Mouse (Mus musculus): ENCODE measurements around the gene Htr1d.
A peak's percentile ranks its signal among the peaks of the same experiment; 100 is the strongest.

Gene Htr1d

DNA sequence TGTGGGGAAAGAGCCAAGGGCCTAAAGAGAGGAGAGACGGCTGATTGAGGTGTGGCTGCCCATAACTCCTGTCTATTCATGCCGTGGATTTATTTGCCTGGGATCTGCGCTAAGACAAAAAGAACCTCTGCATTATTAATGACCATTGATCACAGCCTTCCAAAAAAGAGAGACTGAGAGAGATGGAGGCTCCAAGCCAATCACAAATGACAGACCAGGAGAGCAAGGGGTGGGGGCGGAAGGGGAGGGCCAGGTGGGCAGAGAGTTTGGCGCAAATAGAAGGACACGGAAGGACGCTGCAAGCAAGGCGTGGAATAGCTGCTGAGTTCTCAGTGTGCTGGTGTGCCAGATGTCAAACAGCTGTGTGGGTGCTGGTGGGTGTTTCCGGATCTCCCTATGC lies at the start of gene Htr1d:
Htr1d (plus strand) TSS at position 301 of the 400 bp plus-strand sequence.
- no peak for DNase-seq

DNA sequence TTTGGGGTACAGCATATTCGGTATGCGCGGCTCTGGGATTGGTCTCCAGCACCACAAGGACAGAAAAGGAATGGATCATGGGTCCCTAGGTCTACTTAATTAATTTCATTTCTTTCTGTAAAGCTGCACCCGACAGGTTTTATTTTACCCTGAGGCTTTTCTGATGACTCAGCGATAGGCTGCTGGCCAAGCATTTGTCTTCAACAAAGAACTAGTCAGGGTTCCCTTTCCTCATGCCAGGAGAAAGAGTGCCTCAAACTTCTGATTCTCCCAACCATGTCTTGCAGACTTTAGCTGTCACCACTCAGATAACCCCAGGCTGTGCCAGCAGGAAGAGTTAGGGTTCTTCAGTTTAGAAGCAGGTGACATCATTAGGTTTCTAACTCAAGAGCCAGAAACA lies 46.3 kb upstream of the Htr1d start:
- DNase-seq = no peak

DNA sequence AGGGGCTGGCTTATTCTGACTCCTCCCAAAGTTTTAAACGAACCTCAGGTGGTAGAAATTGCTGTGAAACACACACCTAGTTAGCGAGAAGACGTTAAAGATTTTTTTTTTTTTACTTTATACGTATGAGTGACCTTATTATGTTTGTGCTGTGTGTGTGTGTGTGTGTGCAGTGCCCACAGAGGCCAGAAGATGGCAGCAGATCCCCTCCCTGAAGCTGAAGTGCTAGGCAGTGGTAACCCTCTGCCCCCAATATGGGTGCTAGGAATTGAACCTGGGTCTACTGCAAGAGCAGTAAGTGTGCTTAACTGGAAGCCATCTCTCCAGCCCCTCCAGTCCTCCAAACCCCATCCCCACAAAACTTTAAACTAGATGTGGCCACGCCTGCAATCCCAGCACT lies 40.3 kb upstream of the Htr1d start:
- DNase-seq = no peak

DNA sequence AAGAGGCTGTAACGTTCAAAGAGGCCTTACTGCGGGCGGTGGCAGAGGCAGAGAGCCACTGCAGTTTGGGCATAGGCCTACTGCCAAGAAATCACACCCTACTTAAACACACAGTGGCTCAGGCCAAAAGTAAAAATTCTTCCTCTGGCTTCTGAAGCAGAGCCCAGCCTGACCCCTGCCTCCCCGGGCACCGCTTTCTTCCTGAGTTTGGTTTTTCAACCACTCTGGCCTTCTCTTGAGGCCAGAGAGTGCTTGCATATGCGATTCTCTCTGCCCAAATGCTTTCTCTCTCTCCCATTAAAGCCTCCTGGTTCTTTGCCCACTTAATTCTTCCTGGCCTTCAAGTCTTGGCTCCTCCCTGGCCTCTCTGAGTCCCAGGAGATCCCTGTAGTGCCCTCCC lies 39.5 kb upstream of the Htr1d start:
- no peak for DNase-seq

DNA sequence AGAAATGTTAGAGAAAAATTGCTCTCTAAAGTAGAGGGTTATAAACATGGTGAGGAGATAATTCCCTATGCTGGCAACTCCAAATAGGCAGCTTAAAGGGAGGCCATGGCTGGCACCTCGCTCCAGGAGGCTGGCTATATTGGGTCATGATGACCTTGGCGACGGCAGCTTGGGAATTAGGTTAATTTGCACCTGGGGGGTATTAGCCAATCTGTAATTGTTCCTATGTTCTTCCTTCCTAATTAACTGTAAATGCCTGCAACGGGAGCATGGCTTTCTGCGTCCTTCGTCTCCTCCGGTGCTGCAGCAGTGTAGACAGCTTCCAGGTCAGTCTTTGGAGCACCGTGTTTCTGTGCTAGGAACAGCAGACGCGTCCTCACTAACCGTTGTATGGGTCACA lies 36.1 kb upstream of the Htr1d start:
- no peak for DNase-seq

DNA sequence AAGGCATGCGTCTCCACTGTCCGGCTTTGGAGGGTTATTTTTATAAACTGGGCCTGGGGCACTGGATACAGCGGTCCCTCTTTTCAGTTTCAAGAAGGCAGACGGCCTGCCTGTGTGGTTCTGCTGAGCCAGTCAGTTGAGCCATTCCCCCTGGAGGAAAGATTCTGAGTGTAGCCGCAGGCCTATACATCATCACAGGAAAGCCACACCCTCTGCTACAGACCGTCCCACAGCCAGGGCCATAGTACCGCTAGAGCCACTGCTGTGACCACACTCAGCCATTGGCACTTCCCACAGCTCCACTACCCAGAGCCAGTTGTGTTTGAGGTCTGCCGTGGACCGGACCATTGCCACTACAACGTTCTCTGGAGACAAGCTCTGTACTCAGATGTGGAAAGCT lies 21.5 kb upstream of the Htr1d start:
- no peak for DNase-seq

DNA sequence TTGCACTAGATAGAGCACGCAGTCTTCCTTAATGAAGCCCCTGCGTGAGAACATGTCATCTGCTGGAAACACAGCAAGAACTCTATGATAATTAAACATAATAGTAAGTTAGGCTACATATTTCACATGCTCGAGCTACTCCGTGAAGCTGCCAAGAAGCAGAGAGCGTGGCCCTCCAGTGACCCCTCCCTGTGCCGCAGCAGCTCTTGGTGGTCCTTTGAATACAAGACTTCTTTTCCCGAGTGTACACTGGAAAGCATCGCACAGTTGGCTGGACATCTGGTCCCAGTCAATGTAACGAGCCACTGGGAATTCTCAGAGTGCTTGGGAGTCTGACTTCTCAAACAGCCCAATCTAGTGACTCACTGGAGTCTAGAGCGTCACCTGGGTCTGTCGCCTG lies 15.5 kb upstream of the Htr1d start:
- DNase-seq = no peak

DNA sequence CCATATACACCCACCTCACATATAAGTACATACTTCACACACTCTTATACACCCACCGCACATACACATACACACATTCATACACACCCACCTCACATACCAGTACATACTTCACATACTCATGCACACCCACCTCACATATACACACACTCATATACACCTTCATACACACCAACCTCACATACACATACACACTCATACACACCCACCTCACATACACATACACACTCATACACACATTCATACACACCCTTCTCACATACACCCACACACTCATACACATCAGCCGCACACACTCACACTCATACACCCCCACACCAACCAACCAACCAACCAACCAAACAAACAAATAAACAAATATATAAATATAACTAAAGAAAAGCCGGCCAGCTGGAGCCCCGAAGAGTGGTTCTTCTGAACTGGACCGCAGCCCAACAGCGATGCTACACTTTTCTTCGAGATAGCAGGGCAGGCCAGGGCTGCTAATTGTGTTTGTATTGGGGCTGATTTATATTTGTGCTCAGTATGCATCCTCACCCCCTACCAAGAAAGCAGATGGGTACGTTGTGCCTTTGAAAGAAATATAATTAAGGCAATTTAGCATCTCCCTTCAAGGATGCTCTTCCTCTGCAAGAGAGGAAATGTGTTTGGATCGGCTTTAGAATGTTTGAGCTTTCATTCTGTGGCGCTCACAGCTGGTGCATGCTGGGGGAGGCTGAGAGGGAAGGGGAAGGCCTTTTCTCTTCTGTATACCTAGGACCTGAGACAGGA lies 11.1 kb upstream of the Htr1d start:
- DNase-seq = no peak

DNA sequence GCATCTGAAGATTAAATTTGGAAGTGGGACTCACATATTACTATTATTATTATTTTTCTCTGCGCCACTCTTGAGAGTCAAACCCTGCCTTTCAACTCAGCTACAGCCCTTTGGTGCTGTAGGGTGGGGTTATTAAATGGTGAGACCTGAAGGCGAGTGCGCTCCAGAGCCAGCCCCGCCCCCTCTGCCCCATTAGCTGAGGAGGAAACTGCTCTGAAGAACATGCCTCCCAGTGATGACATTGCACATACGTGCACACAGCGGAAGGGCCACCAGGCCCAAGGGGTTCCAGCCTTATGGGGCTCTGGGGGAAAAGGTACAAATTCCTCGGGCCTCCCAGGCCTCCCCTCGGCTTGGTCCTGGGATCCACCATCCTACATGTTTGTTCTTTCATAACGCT lies 7.8 kb upstream of the Htr1d start:
- DNase-seq = no peak

DNA sequence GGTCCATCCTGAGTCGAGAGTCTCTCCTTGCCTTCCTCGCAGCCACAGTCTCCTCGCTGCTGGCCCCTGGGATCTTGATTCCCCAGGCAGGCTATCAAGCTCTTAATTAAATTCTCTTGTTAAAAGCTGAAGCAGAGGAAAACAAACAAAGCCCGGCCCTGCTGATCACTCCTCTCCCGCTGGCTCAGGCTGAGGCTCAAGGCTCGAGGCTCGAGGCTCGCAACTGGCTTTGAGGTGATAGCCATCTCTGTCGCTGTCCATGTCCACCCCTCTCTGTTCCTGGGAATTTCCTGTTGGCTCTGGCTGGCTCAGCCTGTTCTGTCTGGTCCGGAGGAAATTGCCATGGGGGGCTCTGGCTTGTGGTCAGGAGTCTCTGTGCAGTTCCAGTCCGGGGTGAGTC lies 4.4 kb upstream of the Htr1d start:
- DNase-seq = no peak

DNA sequence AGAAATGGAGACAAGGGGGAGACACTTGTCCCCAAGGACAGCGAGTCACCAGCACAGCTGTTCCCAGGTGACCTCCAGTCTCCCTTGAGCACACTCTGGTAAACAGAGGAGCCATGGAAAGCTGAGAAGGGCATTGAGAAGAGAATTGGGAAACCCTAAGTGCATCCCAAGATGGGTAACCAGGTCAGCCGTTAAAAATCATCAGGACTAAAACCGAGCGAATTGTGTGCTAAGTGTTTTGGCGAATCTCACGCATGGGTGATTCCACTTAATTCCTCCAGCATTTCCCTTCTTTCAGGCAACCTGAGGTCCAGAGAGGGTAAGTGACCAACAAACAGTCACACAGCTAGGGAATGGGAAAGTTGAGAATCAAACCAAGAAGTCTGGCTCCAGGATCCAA lies 3.9 kb upstream of the Htr1d start:
- no peak for DNase-seq

DNA sequence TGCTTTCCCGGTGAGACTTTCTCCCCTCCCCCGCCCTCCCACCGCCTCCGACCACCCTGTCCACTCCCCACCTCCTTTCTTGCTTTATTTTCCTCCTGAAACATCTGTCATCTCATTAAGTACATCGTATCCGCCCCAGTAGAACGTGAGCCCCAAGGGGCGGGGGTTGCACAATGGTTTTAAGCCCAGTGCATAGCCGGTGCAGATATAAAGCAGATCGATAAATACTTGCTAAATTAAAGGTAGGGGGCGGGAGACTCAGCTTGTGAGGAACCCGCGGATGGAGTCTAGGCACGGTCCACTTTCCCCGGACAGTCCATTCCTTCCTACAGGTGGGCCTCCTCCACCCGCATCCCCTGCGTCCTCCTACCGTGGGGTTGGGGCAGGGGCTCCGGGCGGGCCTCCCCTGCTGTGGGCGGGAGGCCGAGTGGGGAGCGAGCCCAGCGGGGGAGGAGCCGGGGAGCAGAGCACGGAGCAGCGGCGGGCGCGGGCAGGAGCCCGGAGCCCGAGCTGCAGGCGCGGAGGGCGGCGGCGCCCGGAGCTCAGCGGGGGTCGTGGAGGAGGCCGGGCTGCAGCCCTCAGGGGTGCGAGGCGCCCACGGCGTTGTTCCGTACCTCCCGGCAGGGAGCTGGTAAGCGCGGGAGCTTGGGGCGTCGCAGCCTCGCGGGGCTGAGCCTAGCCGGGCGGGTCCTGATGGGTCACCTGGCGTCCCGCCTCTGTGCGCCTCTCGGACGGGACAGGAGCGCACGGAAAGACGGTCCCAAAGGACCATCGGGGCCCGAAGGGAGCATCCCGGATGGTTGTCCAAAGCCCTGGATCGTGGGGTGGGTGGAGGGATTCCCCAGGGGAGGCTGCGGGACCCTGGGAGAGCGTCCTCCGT lies 1.0 kb downstream of the Htr1d start:
- DNase-seq = peak; percentile 13

DNA sequence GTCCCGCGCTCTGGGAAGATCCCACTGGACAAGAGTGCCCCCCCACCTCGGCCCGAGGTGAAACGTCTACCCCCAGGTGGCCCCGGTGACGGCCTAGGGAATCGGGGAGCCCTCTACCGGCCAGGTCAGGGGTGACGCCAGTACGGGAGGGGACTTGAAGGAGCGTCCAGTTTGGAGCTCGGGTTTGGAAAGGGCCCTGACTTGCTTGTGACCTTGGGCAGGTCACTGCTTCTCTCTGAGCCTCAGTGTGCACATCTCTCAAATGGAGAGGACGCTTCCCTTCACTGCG lies 1.6 kb downstream of the Htr1d start:
- peak; percentile 44 for DNase-seq

DNA sequence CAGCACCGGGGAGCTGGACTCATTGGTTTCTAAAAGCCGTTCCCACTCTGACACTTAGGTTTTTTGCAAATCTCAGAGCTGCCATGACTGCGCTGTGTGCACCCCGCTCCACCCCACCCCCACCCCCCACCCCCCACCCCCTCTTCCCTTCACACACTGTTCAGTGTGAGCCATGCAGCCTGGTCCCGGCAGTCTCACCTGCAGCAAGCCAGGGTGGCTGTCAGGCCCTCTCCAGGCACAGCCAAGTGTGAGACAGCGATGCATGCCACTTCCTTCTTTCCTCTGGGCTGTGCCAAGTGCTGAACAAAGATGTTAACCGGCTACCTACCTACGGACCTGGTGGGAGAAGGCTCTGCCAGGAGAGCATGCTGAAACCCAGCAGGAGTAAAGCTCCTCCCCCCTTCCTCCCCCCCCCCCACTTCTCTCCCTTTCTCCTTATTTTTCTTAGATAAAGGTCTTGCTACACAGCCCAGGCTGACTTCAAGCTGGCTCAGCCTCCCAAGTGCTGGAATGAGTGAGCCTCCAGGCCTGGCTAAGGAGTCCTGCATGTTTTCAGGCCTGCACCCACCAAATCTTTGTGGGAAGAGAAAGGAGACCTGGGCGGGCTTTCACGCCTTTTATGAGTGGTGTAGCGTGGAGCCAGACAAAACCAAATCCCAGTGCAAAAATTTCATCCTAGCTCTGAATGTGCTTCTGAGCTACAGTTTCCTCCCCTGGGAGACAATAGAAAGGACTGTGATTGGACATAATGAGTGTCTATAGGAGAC lies 7.5 kb downstream of the Htr1d start:
- DNase-seq = no peak

DNA sequence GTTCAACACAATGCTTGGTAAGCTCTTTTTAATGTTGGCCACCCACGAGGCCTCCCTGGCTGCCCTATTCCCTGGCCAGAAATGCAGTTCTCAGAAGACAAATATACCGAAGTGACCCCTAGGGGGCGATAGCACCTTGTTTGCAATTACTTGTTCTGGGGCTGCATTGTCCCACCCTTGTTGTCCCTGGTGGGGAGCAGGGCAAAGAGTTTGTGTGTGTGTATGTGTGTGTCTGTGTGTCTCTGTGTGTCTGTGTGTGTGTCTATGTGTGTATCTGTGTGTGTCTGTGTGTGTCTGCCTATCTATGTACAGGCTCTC lies 8.0 kb downstream of the Htr1d start:
- DNase-seq = peak; percentile 60

DNA sequence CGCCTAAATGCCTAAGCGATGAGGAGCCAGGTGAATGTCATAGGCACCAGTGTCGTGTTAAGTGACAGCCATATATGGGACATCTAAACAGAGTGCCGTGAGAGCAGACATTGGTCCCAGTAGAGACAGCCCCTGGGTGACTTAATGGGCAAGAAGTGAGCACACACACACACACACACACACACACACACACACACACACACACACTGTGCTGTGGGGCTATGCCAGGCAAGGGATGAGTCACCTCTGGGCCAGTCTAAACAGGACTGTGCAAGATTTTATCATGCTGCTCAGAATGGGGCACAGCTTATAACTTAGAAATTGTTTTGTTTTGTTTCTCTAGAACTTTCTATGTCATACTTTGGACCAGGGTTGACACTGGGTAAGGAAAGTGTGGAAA lies 10.7 kb downstream of the Htr1d start:
- DNase-seq = no peak

DNA sequence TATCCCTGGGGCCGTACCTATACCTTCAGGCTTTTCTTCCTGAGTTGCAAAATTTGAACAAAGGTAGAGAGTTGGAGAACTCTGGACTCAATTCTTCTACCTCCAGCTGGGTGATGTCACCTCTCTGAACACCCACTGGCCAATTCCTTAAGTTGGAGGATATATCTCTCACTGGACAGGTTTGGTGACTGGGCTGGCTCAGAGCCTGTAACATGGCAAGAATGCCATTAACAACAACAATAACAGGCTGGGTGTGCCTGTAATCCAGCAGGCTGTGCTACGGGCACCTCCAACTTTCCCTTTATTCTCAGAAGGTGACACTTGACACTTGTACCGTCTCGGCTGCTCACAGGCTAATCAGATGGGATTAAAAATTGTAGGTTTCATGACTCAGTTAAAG lies 15.8 kb downstream of the Htr1d start:
- no peak for DNase-seq

DNA sequence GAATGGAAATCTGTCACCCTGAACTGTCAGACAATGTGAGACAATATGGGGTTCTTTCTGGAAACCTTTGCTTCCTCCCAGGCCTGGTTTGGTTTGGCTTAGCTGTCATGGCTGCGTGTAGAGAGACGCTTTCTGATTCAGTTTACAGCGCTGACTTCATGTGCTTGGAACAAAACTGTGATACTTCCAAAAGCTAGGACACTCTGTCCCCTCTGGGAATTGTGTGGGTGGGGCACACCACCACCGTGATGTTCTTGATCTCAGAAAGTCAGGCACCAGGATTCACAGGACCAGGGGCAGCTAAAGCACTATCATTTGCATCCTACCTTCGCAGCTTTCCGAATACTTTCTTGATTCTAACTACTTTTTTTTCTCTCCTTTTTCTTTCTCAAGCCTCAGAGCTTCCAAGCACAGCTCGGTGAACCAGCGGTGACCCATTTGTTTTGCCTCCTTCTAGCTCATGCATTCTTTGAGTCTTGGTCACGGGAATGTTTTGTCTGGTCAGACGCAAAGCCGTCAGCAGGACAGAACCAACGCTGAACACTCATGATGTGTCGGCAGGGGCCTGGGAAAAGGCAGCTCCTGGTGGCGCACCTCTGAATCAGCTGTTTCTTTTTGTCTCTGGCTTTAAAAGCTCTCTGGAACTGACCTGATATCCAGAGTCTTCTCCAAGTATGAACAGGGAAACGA lies 18.2 kb downstream of the Htr1d start:
- no peak for DNase-seq

DNA sequence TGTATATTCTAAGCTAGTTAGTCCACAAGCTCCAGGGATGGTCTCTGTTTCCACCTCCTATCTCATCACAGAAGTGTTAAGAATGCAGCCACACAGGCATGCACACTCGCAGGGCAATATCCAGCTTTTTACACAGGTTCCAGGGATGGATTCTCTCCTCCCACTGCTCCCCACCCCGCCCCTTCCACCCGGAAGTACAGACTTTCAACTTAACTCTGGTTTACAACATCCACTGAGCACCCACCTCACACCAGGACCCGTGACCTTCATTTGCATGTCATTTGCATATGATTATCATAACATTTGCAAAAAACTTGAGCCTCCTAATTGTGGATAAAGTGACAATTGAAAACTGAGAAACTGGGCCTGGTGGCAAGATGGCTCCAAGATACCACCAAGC lies 21.2 kb downstream of the Htr1d start:
- DNase-seq = no peak

DNA sequence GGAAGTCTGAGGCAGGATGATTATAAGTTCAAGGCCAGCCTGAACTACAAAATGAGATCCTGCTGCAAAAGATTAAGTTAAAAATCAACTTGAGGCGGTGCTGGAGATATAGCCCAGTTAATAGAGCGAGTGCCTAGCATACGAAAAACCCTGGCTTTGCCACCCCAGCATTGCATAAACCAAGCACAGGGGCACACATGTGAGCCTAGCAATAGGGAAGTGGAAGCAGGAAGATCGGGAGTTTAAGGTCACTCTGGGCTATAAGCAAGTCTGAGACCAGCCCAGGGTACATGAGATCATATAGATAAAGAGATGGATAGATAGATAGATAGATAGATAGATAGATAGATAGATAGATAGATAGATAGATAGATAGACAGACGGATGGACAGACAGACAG lies 26.5 kb downstream of the Htr1d start:
- DNase-seq = no peak

DNA sequence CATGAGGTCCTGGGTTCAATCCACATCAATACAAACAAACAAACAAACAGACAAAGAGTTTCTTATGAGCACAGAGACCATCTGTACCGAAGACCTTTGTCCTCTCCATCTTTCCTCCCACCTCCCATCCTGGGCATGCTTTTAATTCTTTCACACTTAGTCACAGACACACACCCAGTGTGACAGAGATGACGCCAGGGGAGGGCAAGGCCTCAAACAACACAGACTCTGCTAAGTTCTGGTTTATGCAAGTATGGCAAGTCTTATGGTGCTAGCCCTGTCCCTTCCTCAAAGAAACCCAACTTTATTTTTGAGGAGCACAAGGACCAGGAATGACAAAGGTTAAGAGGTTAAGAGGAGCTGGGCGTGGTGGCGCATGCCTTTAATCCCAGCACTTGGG lies 26.9 kb downstream of the Htr1d start:
- no peak for DNase-seq

DNA sequence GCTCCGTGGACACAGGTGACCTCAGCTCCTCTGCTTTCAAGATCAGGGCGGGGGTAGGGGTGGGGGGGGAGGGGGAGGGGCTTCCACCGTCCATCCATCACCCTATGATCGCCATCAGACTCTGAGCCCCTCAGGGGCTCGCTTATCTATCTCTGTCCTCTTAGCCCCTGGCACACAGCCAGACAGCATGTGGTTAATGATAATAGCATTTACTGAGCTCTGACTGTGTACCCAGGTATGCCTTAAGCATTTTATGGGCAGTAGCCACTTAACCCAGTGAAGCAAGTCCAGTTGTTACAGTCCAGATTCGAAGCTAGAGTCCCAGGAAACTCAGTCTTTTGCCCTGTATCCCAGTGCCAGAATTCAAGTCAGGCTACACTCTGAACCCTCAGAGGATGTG lies 28.2 kb downstream of the Htr1d start:
- DNase-seq = no peak

DNA sequence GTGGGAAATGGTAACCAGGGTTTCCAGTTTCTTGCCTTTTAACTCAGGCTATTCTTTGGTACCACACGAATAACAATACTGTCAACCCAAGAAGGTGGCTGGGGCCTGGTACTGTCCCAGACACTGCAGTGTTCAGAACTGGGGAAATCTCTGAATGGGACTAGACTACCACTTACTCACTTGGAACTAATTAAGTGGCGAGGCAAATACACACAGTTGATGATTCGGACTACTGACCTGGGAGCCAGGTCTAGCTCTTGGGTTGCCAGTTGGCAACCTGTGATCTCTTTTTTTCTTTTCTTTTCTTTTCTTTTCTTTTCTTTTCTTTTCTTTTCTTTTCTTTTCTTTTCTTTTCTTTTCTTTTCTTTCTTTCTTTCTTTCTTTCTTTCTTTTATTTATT lies 29.0 kb downstream of the Htr1d start:
- no peak for DNase-seq

DNA sequence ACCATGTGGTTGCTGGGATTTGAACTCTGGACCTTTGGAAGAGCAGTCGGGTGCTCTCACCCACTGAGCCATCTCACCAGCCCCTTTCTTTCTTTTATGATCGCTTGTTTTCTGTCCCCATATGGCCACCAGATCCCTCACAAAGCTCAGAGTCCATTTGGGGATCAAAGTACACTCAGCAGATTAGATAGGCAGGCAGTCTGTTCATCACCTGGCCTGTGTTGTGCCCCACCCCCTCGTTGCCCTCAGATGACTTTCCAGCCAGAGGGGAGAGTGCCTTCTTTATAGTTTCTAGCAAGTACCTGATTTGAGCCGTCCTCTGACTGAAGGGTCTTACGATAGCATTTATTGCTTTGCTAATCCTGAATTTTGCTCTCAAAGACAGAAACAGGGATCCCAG lies 29.5 kb downstream of the Htr1d start:
- DNase-seq = no peak
